Comparison of ENCODE assay signal across 7 mouse cellular contexts in genomic region chr3:105958974-105959580, GRCm38 (mm10). TPM values are rescaled to one million over a fixed set of nuclear protein-coding genes. Genes with fewer than 3 reads are reported as not detected.
DNase-seq lines count a peak whose midpoint lies in the region; ATAC-seq lines count a peak whose summit lies in the region.

Gene Wdr77, plus strand, starts transcription at chr3:105959369.

- peaks cover 23% of the 10 kb centered on the region for H3K4me1 ChIP-seq in embryonic facial prominence, embryonic 12.5 days
- H3K4me1 ChIP-seq in limb, embryonic 11.5 days (ENCODE audit: control insufficient read depth, insufficient read depth, low read length) = peaks cover 11% of the 10 kb centered on the region; the same call in 1 of the 2 replicates
- peaks cover 19% of the 10 kb centered on the region for H3K4me1 ChIP-seq in midbrain, embryonic 14.5 days (ENCODE audit: control insufficient read depth, insufficient read depth, low read length)

- H3K4me3 ChIP-seq in embryonic facial prominence, embryonic 12.5 days = peak within 1 kb of the TSS; percentile 87
- peak within 1 kb of the TSS; percentile 86 for H3K4me3 ChIP-seq in limb, embryonic 11.5 days (ENCODE audit: low read depth, low read length)
- peak within 1 kb of the TSS; percentile 93 for H3K4me3 ChIP-seq in midbrain, embryonic 14.5 days (replicated peaks; ENCODE audit: low read depth, low read length)

- DNase-seq in adrenal gland, postnatal 25 days = peak; percentile 94
- DNase-seq in heart, adult 11 months = peak; percentile 99
- peak; percentile 98 for DNase-seq in kidney, adult 18-20 months
- peak; percentile 99 for DNase-seq in limb, embryonic 11.5 days (ENCODE audit: low spot score)
- peak; percentile 99 for DNase-seq in midbrain, embryonic 14.5 days
- peak; percentile 89 to 90 for DNase-seq in spleen, adult 18-20 months

- H3K36me3 ChIP-seq in embryonic facial prominence, embryonic 12.5 days = peaks cover 27% of the 10 kb centered on the region
- H3K36me3 ChIP-seq in limb, embryonic 11.5 days (ENCODE audit: control insufficient read depth, insufficient read depth, low read length) = peaks cover 5% of the 10 kb centered on the region; the same call in 1 of the 2 replicates
- H3K36me3 ChIP-seq in midbrain, embryonic 14.5 days (ENCODE audit: control insufficient read depth, insufficient read depth, low read length) = peaks cover 43% of the 10 kb centered on the region

- no peaks in the 10 kb centered on the region for H3K27me3 ChIP-seq in embryonic facial prominence, embryonic 12.5 days
- H3K27me3 ChIP-seq in limb, embryonic 11.5 days (ENCODE audit: control insufficient read depth, insufficient read depth, low read length) = no peaks in the 10 kb centered on the region
- H3K27me3 ChIP-seq in midbrain, embryonic 14.5 days (ENCODE audit: control insufficient read depth, insufficient read depth, low read length) = no peaks in the 10 kb centered on the region

- peak within 1 kb of the TSS; percentile 91 for H3K4me2 ChIP-seq in embryonic facial prominence, embryonic 12.5 days (replicated peaks)
- peak within 1 kb of the TSS; percentile 76 for H3K4me2 ChIP-seq in limb, embryonic 11.5 days (ENCODE audit: low read depth, severe bottlenecking)
- peak within 1 kb of the TSS; percentile 79 for H3K4me2 ChIP-seq in midbrain, embryonic 14.5 days (ENCODE audit: low read length)

- peak within 1 kb of the TSS; percentile 74 for H3K27ac ChIP-seq in embryonic facial prominence, embryonic 12.5 days
- H3K27ac ChIP-seq in limb, embryonic 11.5 days (replicated peaks; ENCODE audit: low read depth, low read length) = peak within 1 kb of the TSS; percentile 65; the same call in 1 of the 2 replicates
- peak within 1 kb of the TSS; percentile 87 for H3K27ac ChIP-seq in midbrain, embryonic 14.5 days (replicated peaks; ENCODE audit: low read depth, low read length)

- under 1% methylated on average over 52 of the region's 52 CpGs for WGBS in embryonic facial prominence, embryonic 12.5 days
- WGBS in limb, embryonic 11.5 days = under 1% methylated on average over 50 of the region's 52 CpGs
- WGBS in midbrain, embryonic 14.5 days = under 1% methylated on average over 52 of the region's 52 CpGs

- H3K9me3 ChIP-seq in embryonic facial prominence, embryonic 12.5 days = no peaks in the 10 kb centered on the region
- no peaks in the 10 kb centered on the region for H3K9me3 ChIP-seq in limb, embryonic 11.5 days (ENCODE audit: control insufficient read depth, low read length)
- no peaks in the 10 kb centered on the region for H3K9me3 ChIP-seq in midbrain, embryonic 14.5 days (ENCODE audit: control insufficient read depth, low read length)

- peak within 1 kb of the TSS; percentile 87 for H3K9ac ChIP-seq in embryonic facial prominence, embryonic 12.5 days
- peak within 1 kb of the TSS; percentile 94 for H3K9ac ChIP-seq in limb, embryonic 11.5 days (ENCODE audit: low read length)
- H3K9ac ChIP-seq in midbrain, embryonic 14.5 days (replicated peaks; ENCODE audit: low read length) = peak within 1 kb of the TSS; percentile 94

- peak; percentile 97 for ATAC-seq in embryonic facial prominence, embryonic 12.5 days (ENCODE audit: insufficient number of reproducible peaks, insufficient read depth, low FRiP score, low TSS enrichment)
- peak; percentile 98 for ATAC-seq in limb, embryonic 11.5 days (ENCODE audit: insufficient number of reproducible peaks, low FRiP score, low TSS enrichment, low read depth)
- ATAC-seq in midbrain, embryonic 14.5 days (ENCODE audit: low FRiP score, low TSS enrichment) = peak; percentile 97

RNA-seq across cellular contexts. Expression of gene Wdr77, which starts in this region (rescaled TPM):
- 63.9 and 69.2 TPM in 2 replicates for total RNA-seq in adrenal gland, postnatal 25 days (2021)
- 114 and 127 TPM in 2 replicates for polyA plus RNA-seq in embryonic facial prominence, embryonic 12.5 days (2016; fragmentation: Nextera tagmentation; extraction: Ambion mirVana)
- polyA plus RNA-seq in limb, embryonic 11.5 days (2014; fragmentation: Nextera tagmentation; extraction: Ambion mirVana) = 133 and 137 TPM in 2 replicates
- polyA plus RNA-seq in midbrain, embryonic 14.5 days (2014; fragmentation: Nextera tagmentation; extraction: Ambion mirVana) = 86.4 and 94.8 TPM in 2 replicates

Comparison
In these comparisons a context has a peak if more than half of its experiments do, and no peak if none do; other contexts are left out.
1. Peak in every context shown above with its lines: DNase-seq, ATAC-seq, H3K4me3 ChIP-seq and H3K27ac ChIP-seq.